Mouse (Mus musculus): ENCODE measurements at regions not wholly inside any gene's neighbourhood (a gene's known extent, or its start where the extent isn't known, plus 50 kb on each side); places are given as distances from the start of the nearest gene placed in this dataset.
"Not testable (repeated sequence)": the region's sequence is repeated elsewhere in the genome, so short reads cannot be mapped to it uniquely, and the experiment has no call there.

DNA sequence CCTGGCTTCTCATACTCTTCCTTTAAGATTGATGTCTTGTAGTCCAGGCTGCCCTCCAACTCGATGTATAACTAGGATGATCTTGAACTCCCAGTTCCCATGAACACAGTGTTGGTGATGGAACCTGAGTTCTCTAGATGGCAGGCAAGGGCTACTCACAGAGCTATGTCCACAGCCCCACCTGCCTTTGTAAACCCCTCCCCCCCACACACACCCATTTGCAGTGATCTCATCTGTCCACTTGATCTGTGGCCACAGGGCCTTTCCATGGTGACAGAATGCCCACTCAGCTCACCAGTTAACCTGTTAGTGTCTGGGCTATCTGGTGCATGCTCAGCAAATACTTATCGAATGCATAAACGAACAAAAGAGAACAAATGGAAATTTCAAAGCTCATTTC lies 176.4 kb downstream of the Nucb2 start:
- DNase-seq (ENCODE audit: low read depth, low spot score): no peak

GRCm38 (mm10) chr7:116681268-116681667 lies 177.1 kb downstream of the Nucb2 start:
- no peak for DNase-seq (ENCODE audit: low read depth, low spot score)

- DNase-seq (ENCODE audit: low read depth, low spot score): no peak
These were observed 196.2 kb downstream of the Nucb2 start for GRCm38 (mm10) chr7:116700409-116700808.

DNA sequence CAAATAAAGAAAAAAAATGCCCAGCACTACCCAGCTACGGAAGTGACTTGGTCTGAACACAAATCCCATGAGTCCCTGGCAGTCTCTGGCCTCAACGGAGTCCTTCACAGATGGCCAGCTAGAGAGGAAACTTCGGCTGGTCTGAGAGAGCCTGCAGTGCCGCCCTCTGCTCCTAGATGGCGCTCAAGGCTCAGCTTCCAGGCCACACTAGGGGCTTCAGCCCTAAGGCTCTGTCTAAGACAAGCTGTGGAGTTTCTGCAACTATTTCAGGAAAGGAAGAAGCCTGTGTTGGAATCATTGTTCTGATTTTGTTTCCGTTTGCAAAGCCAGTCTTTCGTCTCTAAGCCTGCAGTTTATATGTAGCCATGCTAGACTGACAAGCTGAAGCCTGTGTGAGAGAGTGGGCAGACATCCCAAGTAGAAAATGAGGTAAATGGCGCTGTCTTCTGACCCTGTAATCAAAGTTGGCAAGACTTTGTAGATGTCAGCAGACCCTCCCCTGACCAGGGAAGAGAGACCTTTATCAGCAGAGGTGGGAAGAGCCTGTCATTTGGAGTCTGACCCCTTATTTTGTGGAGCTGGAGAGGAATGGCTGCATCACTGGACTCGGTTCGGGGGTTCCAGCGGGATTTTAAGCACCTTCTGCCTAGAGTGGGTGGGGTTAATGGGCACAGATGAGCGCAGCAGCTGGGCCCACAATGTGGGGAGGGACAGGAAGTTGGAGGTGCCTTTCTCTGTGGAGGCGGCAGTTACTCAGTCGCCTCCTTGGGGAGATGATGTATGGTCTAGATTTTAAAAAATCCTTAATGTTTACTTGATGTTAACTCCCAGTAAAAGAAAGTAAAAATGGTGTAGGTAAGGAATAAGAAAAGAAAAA lies 197.5 kb downstream of the Nucb2 start:
- DNase-seq (ENCODE audit: low read depth, low spot score): peak; percentile 52

DNA sequence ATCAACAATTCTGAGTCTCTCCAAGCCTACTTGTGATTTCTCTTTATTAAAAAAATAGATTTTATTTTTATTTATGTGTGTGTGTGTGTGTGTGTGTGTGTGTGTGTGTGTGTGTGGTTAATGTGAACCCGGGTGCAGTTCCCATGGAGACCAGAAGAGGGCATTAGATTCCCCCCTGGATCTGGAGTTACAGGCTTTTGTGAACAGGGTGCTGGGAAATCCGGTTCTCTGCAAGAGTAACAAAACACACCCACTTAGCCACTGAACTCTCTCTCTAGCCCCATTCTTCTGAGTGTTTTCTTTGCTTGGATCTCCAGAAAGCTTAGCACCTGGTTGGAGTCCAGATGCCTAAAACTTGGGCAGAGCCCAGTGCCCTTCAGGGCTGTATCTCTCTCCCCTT lies 198.4 kb downstream of the Nucb2 start:
- DNase-seq (ENCODE audit: low read depth, low spot score): no peak

GRCm38 (mm10) chr7:116711541-116711940 lies 207.4 kb downstream of the Nucb2 start:
- DNase-seq (ENCODE audit: low read depth, low spot score): no peak

- DNase-seq (ENCODE audit: low read depth, low spot score): no peak
These were observed 209.0 kb downstream of the Nucb2 start for GRCm38 (mm10) chr7:116713200-116713599.

DNA sequence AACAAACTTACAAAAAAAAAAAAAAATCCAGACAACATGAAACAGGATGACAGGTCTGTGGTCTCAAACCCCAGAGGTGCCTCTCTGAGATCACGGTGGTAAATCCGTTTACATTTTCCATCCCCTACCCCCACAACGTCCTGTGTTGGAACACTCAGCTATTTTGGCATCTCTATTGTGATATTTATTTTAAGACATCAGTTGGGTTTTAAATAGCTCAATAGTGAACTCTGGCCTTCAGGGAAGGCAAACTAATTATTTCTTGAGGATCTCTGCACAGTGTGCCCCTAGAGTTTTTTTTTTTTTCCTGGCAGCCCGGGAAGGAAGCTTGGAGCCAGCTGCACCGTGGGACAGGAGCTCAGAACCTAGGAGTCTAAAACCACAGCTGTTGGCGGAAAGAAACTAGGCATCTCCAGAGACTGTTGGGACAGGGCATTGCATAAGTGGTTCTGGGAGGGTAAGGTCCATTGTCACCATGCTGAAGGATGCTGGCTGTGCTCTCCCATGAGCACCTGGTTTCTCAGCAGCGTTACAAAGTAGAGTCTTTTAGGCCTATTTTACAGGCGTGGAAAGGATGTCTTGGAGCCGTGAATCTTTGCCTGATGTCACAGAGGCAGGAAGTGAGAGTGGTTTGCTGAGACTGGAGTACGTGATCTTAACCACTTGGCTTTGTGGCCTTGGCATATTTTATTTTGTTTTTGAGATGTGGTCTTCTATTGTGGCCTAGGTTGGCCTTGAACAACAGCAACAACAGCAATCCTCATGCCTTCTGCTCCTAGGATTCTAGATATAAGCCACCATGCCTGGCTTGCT lies 211.3 kb downstream of the Nucb2 start:
- no peak for DNase-seq (ENCODE audit: low read depth, low spot score)

DNA sequence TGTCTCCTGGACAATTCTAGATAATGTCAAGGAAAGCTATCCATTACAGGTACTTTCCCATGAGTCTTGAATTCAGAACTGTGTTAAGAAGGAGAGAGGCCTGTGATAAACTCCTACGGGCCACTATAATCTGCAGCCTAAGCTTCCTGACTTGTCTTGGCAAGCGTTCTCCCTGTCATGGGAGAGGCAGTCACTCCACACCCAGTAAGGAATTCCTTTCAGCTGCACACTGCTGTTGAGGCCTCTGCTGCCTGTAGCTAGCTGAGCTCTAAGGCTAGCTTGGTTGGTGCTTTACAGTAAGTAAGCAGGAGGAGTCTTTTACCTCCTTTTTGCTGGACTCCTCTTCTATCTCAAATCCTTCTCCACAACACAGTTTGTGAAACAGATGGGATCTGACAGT lies 224.2 kb downstream of the Nucb2 start:
- no peak for DNase-seq (ENCODE audit: low read depth, low spot score)

DNA sequence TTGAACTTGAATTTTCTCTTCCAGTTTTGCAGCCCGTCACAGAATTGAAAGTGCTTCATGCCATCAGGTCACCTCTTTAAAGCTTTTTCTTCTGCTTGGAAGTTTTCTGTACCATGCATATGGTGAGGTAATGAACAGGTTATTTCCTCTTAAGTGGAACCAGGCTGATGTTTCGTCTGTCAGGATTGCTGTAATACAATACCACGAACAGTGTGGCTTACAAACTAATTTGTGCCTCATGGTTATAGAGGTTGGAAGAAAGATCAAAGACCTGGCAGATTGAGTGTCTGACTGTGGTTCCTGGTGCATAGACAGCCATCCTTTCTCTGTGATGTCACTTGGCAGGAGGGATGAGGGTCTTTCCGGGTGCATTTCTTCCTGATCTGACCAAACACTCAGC lies 225.6 kb downstream of the Nucb2 start:
- no peak for DNase-seq (ENCODE audit: low read depth, low spot score)

DNA sequence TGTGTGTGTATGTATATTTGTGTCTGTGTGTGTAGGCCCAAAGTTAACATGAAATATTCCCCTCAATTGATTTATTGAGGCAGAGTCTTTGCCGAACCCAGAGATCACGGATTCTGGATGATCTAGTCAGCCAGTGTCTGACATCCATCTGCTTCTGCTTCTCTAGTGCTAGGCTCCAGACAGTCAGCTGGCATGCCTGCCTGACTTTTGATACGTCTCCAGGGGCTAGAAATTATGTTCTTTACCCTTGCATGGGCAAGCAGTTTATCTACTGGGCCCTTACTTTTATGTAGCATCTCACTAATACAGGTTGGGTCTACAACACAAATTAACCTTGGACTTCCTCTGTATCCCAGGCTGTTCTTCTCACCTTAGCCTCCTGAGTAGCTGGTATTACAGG lies 231.5 kb downstream of the Nucb2 start:
- DNase-seq (ENCODE audit: low read depth, low spot score): no peak

DNA sequence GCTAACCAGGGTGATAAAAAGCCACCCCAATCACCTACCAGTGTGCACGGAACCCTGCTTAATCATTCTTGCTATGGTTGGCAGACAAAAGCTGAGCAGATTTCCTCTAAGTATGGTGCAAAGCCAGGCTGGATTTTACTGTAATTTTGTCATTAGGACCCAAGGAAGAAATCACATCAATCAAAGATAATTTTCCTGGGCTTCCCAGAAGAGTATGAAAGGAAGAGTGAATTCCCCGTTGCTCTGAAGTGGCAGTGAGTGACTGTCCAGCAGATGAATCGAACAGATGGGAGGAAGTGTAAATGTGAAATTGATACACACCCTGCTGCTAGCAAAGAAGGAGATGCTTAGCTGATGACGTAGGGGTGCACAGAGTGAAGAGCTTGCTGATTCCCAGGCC lies 232.2 kb downstream of the Nucb2 start:
- no peak for DNase-seq (ENCODE audit: low read depth, low spot score)

DNA sequence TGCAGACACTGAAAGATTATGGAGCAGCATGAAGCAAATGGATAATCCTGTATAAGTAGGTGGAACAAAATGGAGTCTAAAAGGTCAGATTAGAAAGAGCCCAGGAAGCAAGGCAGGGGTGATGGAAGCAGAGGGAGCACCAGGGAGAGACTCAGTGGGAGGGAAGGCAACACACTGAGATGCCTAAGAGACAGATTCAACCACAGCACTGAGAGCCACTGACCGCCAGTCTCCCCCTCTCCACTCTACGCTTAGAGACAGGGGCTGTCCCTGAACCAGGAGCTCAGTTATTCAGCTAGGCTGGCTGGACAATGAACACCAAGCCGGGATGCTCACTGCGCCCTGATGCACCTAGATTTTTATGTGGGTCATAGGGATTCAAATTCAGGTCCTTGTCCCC lies 233.8 kb downstream of the Nucb2 start:
- DNase-seq (ENCODE audit: low read depth, low spot score): no peak

GRCm38 (mm10) chr7:116754556-116754955 lies 250.4 kb downstream of the Nucb2 start:
- no peak for DNase-seq (ENCODE audit: low read depth, low spot score)

- DNase-seq (ENCODE audit: low read depth, low spot score): not testable (repeated sequence)
These were observed 288.0 kb downstream of the Nucb2 start for GRCm38 (mm10) chr7:116792181-116792580.

DNA sequence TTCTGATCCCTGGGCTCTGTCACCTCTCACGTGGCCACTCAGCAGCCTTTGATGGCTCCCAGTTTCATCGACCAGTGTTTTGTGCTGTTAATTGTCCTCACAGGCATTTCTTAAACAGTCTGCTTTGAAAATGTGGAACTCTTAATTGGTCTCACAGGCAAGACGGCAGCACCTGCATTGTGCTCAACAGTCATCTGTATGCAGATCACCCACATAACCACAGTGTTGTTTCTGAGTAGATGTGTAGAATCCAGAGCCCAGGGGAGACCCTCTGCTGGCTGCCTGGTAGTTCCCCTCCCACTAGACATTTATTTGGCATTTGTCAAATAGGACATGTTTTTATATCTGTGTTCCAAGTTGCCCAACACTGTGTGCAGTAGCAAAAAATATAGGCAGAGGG lies 304.3 kb downstream of the Nucb2 start:
- DNase-seq (ENCODE audit: low read depth, low spot score): no peak

DNA sequence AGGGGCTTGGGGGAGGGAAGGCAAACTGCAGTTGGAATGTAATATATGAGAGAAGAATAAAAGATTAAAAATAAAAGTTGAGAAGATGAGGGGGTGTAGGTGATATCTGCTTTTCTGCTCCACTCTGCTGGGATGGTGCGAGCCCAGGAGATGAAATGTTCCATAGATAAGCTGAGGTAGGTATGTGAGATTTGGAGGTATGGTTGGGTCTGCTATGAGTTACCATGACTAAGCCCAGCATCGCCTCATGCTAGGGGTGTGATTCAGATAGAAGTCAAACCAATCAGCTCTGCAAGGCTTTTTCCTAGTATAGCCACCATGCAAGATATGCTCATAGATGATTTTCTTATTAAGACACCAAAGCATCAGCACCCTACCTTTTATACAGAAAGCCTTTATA lies 312.3 kb downstream of the Nucb2 start:
- DNase-seq (ENCODE audit: low read depth, low spot score): peak; percentile 18

GRCm38 (mm10) chr7:116817991-116818390 lies 313.8 kb downstream of the Nucb2 start:
- DNase-seq (ENCODE audit: low read depth, low spot score): no peak

DNA sequence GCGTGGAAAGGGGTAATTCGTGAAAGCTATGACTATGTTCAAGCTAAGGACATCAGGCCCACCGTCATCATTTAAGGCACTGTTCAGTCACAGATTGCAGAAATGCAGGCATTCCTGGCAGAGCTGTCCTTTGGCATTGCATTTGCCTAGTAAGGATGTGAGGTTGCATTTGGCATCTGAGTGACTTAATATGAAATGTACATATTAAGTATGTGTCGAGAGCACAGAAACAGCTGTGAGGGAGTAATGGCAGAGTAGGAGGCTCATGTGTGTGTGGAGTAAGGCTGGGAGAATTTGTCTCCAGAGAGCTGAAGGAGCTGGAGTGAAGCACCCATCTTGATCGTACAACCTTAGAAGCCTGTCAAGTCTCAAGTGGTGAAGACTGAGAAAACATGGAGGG lies 316.4 kb downstream of the Nucb2 start:
- DNase-seq (ENCODE audit: low read depth, low spot score): no peak

- no peak for DNase-seq (ENCODE audit: low read depth, low spot score)
These were observed 338.7 kb downstream of the Nucb2 start for GRCm38 (mm10) chr7:116842894-116843293.

DNA sequence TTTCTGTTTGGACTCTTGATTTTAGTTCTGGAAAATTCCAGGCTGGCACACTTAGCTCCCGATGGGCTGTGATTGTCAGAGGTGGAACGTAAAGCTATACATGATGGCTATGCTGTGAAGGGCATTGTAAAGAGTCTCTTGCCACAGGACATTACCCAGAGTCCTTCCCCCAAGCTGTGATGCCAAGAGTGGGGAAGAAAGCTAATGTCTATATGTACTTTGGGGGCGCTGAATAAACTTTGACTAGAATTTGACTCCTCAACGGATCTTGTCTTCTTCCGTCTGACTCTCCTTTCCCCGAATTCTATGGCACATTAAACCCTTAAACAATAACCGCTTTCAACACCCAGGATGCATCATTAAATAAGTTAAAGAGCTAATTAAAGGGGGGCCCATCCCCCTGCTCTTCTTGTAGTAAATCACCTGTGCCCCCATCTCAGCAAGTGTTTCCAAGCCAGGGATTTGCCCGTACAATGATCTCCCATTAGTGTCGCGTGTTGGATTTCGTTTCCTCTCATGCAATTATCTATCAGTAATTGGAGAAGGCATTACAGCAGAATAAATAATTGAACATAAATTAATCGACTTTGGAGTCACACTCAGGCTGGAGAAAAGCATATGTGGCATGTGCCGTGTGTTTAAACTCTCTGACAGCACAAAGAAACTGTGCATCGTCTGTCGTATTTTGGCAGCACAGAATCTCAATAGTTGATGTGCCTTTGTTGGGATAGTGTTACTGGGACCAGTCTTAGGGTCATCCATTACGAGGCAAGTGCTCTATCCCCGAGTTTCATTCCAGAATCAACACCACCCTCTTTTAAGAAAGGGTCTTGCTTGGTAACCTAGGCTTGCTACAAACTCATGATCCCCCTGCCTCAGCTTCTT lies 343.9 kb downstream of the Nucb2 start:
- no peak for DNase-seq (ENCODE audit: low read depth, low spot score)

DNA sequence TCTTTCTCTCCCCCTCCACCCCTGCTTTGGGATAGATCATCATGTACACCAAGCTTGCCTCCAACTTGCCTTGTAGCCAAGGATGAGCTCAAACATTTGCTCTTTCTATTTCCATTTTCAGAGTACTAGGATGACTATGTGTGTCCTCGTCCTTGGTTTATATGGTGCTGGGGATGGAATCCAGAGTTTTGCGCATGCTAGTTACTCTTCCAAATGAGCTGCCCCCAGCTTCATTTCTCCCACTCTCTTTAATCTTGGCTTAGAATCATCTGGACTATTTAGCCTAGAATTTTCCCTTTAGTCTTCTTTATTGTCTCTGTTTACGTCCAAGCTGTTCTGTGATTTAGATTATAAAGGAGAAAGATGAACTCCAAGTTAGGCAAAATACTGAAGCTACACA lies 349.2 kb downstream of the Nucb2 start:
- no peak for DNase-seq (ENCODE audit: low read depth, low spot score)

Measured in telencephalon, adult 2 months (tissue).